Mouse (Mus musculus): ENCODE results near the gene Scn8a. TPM values are rescaled to one million over a fixed set of nuclear protein-coding genes. Genes with fewer than 3 reads are reported as not detected.

Gene Scn8a
- polyA plus RNA-seq, 1 experiment, result not detected

- no peak overlapping the region for H3ac ChIP-seq (ENCODE audit: control insufficient read depth, insufficient read length)
- H3K36me3 ChIP-seq (ENCODE audit: control insufficient read depth, insufficient read depth), result no peaks in the 10 kb centered on the region
- peaks cover 38% of the 10 kb centered on the region for H3K27me3 ChIP-seq (ENCODE audit: control insufficient read depth, insufficient read depth, insufficient read length)
- no peak overlapping the region for H3K4me3 ChIP-seq
- H3K79me2 ChIP-seq (ENCODE audit: control insufficient read depth, insufficient read depth), result no peaks in the 10 kb centered on the region
- no peak for TF ChIP-seq POLR2A (IDR thresholded peaks at IDR 0.05; ENCODE audit: insufficient read length, low read depth)
- TF ChIP-seq CEBPB (IDR thresholded peaks at IDR 0.05; ENCODE audit: insufficient read depth, poor library complexity, severe bottlenecking), result no peak
- TF ChIP-seq MYOG (IDR thresholded peaks at IDR 0.05; ENCODE audit: control insufficient read depth in 1 of 3, insufficient read depth in 1 of 3, insufficient read length in 2 of 3, low read depth in 2 of 3), result no peak
- TF ChIP-seq TCF12 (IDR thresholded peaks at IDR 0.05; ENCODE audit: insufficient read depth, poor library complexity, severe bottlenecking), result no peak
- H3K4me2 ChIP-seq (ENCODE audit: low read depth), result no peak overlapping the region
These were observed 1.7 kb downstream of the Scn8a start for GRCm38 (mm10) chr15:100871107-100872011.

- TF ChIP-seq POLR2A (IDR thresholded peaks at IDR 0.05; ENCODE audit: insufficient read length, low read depth) (no peak), MYOG (IDR thresholded peaks at IDR 0.05; ENCODE audit: control insufficient read depth in 1 of 3, insufficient read depth in 1 of 3, insufficient read length in 2 of 3, low read depth in 2 of 3) (no peak), REST (IDR thresholded peaks at IDR 0.05; ENCODE audit: insufficient read depth, insufficient read length) (peak; percentile 100)
- peaks cover 53% of the 10 kb centered on the region for H3K27me3 ChIP-seq (ENCODE audit: control insufficient read depth, insufficient read depth, insufficient read length)
- H3K4me3 ChIP-seq, result no peak overlapping the region
- H3ac ChIP-seq (ENCODE audit: control insufficient read depth, insufficient read length), result no peak overlapping the region
- H3K36me3 ChIP-seq (ENCODE audit: control insufficient read depth, insufficient read depth), result no peaks in the 10 kb centered on the region
- no peak overlapping the region for H3K4me2 ChIP-seq (ENCODE audit: low read depth)
- H3K79me2 ChIP-seq (ENCODE audit: control insufficient read depth, insufficient read depth), result no peaks in the 10 kb centered on the region
These were observed 3.5 kb downstream of the Scn8a start for GRCm38 (mm10) chr15:100873155-100873554.

- Histone ChIP-seq H3K4me2 (ENCODE audit: low read depth) (no peak overlapping the region), H3K27me3 (ENCODE audit: control insufficient read depth, insufficient read depth, insufficient read length) (peaks cover 75% of the 10 kb centered on the region), H3K79me2 (ENCODE audit: control insufficient read depth, insufficient read depth) (no peaks in the 10 kb centered on the region), H3K36me3 (ENCODE audit: control insufficient read depth, insufficient read depth) (no peaks in the 10 kb centered on the region), H3K4me3 (no peak overlapping the region), H3ac (ENCODE audit: control insufficient read depth, insufficient read length) (no peak overlapping the region)
- no peak for TF ChIP-seq POLR2A (IDR thresholded peaks at IDR 0.05; ENCODE audit: insufficient read length, low read depth)
- no peak for TF ChIP-seq MYOG (IDR thresholded peaks at IDR 0.05; ENCODE audit: control insufficient read depth in 1 of 3, insufficient read depth in 1 of 3, insufficient read length in 2 of 3, low read depth in 2 of 3)
- no peak for TF ChIP-seq MYOD1 (IDR thresholded peaks at IDR 0.05; ENCODE audit: control insufficient read depth in 1 of 3, insufficient read length in 2 of 3, low read depth in 2 of 3)
- TF ChIP-seq USF1 (IDR thresholded peaks at IDR 0.05; ENCODE audit: low read depth), result no peak
- no peak for TF ChIP-seq TCF3 (IDR thresholded peaks at IDR 0.05; ENCODE audit: insufficient read length, low read depth)
- TF ChIP-seq TCF12 (IDR thresholded peaks at IDR 0.05; ENCODE audit: insufficient read depth, poor library complexity, severe bottlenecking), result no peak
- no peak for TF ChIP-seq CEBPB (IDR thresholded peaks at IDR 0.05; ENCODE audit: insufficient read depth, poor library complexity, severe bottlenecking)
These were observed 9.4 kb downstream of the Scn8a start for GRCm38 (mm10) chr15:100879073-100879472.

GRCm38 (mm10) chr15:100881385-100881784 lies 11.7 kb downstream of the Scn8a start:
- TF ChIP-seq E2F4 (IDR thresholded peaks at IDR 0.05; ENCODE audit: insufficient read depth) (no peak), TCF3 (IDR thresholded peaks at IDR 0.05; ENCODE audit: insufficient read length, low read depth) (no peak), REST (IDR thresholded peaks at IDR 0.05; ENCODE audit: insufficient read depth, insufficient read length) (no peak)
- Histone ChIP-seq H3K4me3 (no peak overlapping the region), H3K27me3 (ENCODE audit: control insufficient read depth, insufficient read depth, insufficient read length) (peaks cover 79% of the 10 kb centered on the region), H3K4me2 (ENCODE audit: low read depth) (no peak overlapping the region), H3ac (ENCODE audit: control insufficient read depth, insufficient read length) (no peak overlapping the region), H3K36me3 (ENCODE audit: control insufficient read depth, insufficient read depth) (no peaks in the 10 kb centered on the region), H3K79me2 (ENCODE audit: control insufficient read depth, insufficient read depth) (no peaks in the 10 kb centered on the region)

GRCm38 (mm10) chr15:100884481-100884880 lies 14.8 kb downstream of the Scn8a start:
- H3K4me3 ChIP-seq, result no peak overlapping the region
- no peak for TF ChIP-seq MYOD1 (IDR thresholded peaks at IDR 0.05; ENCODE audit: control insufficient read depth in 1 of 3, insufficient read length in 2 of 3, low read depth in 2 of 3)
- no peak for TF ChIP-seq TCF12 (IDR thresholded peaks at IDR 0.05; ENCODE audit: insufficient read depth, poor library complexity, severe bottlenecking)
- H3K27me3 ChIP-seq (ENCODE audit: control insufficient read depth, insufficient read depth, insufficient read length), result peaks cover 60% of the 10 kb centered on the region
- H3K4me2 ChIP-seq (ENCODE audit: low read depth), result no peak overlapping the region
- no peaks in the 10 kb centered on the region for H3K79me2 ChIP-seq (ENCODE audit: control insufficient read depth, insufficient read depth)
- no peak overlapping the region for H3ac ChIP-seq (ENCODE audit: control insufficient read depth, insufficient read length)
- no peaks in the 10 kb centered on the region for H3K36me3 ChIP-seq (ENCODE audit: control insufficient read depth, insufficient read depth)

- Histone ChIP-seq H3K79me2 (ENCODE audit: control insufficient read depth, insufficient read depth) (no peaks in the 10 kb centered on the region), H3ac (ENCODE audit: control insufficient read depth, insufficient read length) (no peak overlapping the region), H3K4me2 (ENCODE audit: low read depth) (no peak overlapping the region), H3K4me3 (no peak overlapping the region), H3K36me3 (ENCODE audit: control insufficient read depth, insufficient read depth) (no peaks in the 10 kb centered on the region), H3K27me3 (ENCODE audit: control insufficient read depth, insufficient read depth, insufficient read length) (peaks cover 29% of the 10 kb centered on the region)
- TF ChIP-seq REST (IDR thresholded peaks at IDR 0.05; ENCODE audit: insufficient read depth, insufficient read length), result no peak
- no peak for TF ChIP-seq POLR2AphosphoS2 (IDR thresholded peaks at IDR 0.05; ENCODE audit: insufficient read length, low read depth)
- TF ChIP-seq TCF3 (IDR thresholded peaks at IDR 0.05; ENCODE audit: insufficient read length, low read depth), result no peak
- no peak for TF ChIP-seq E2F4 (IDR thresholded peaks at IDR 0.05; ENCODE audit: insufficient read depth)
- TF ChIP-seq USF1 (IDR thresholded peaks at IDR 0.05; ENCODE audit: low read depth), result no peak
- no peak for TF ChIP-seq MYOG (IDR thresholded peaks at IDR 0.05; ENCODE audit: control insufficient read depth in 1 of 3, insufficient read depth in 1 of 3, insufficient read length in 2 of 3, low read depth in 2 of 3)
- no peak for TF ChIP-seq POLR2A (IDR thresholded peaks at IDR 0.05; ENCODE audit: insufficient read length, low read depth)
- TF ChIP-seq SRF (IDR thresholded peaks at IDR 0.05; ENCODE audit: control insufficient read depth, insufficient read length, low read depth), result no peak
- no peak for TF ChIP-seq MAX (IDR thresholded peaks at IDR 0.05; ENCODE audit: low read depth)
- no peak for TF ChIP-seq CEBPB (IDR thresholded peaks at IDR 0.05; ENCODE audit: insufficient read depth, poor library complexity, severe bottlenecking)
- TF ChIP-seq TCF12 (IDR thresholded peaks at IDR 0.05; ENCODE audit: insufficient read depth, poor library complexity, severe bottlenecking), result no peak
- TF ChIP-seq MYOD1 (IDR thresholded peaks at IDR 0.05; ENCODE audit: control insufficient read depth in 1 of 3, insufficient read length in 2 of 3, low read depth in 2 of 3), result no peak
These were observed 22.3 kb downstream of the Scn8a start for GRCm38 (mm10) chr15:100891962-100892361.
